Mouse (Mus musculus) CH12.LX (cell line): ENCODE results near the gene 1700018G05Rik. TPM values are rescaled to one million over a fixed set of nuclear protein-coding genes. Genes with fewer than 3 reads are reported as not detected.

Experiments used
- DNase-seq: peaks from one replicate; pipeline ENCODE4 v3.0.0-alpha.2; 2013; ENCODE audit errors: extremely low read depth
- H3K27ac ChIP-seq: 2 replicates; pipeline ENCODE4 v1.5.1; 2012; ENCODE audit warnings: low read depth, mild to moderate bottlenecking, control low read depth, moderate library complexity; ENCODE audit not compliant: insufficient read depth
- H3K27me3 ChIP-seq: replicated peaks from 2 replicates; pipeline ENCODE3; 2012; ENCODE audit warnings: inconsistent platforms
- H3K36me3 ChIP-seq, 2 experiments: replicated peaks in 1 of 2; 2 replicates each; pipeline versions ENCODE3 to v1.6.1; 2012; ENCODE audit warnings: inconsistent platforms in 1 of 2, low read length in 1 of 2, mild to moderate bottlenecking in 1 of 2, mixed read lengths in 1 of 2, moderate library complexity in 1 of 2; ENCODE audit not compliant: control insufficient read depth in 1 of 2, insufficient read depth in 1 of 2
- H3K4me1 ChIP-seq, 2 experiments: 2 replicates each; pipeline ENCODE4 v1.6.1; 2012; ENCODE audit warnings: inconsistent platforms in 1 of 2, moderate library complexity in 1 of 2; ENCODE audit not compliant: insufficient read depth in 2 of 2, control insufficient read depth in 1 of 2
- H3K4me2 ChIP-seq: 2 replicates; pipeline ENCODE4 v1.6.1; 2012; ENCODE audit warnings: low read depth, mild to moderate bottlenecking, control low read depth; ENCODE audit not compliant: poor library complexity, insufficient read depth, severe bottlenecking
- H3K4me3 ChIP-seq, 3 experiments: fragments of 150-350 bp in 1 of 3; sonication (generic) in 1 of 3; replicated peaks in 1 of 3; 2 replicates each; pipeline versions ENCODE3 to v1.5.1; 2011 to 2012; ENCODE audit warnings: low read depth in 2 of 3, low read length in 2 of 3, mild to moderate bottlenecking in 2 of 3, moderate library complexity in 2 of 3, control low read depth in 1 of 3, improper control_type of control experiment in 1 of 3, inconsistent platforms in 1 of 3, mixed read lengths in 1 of 3; ENCODE audit not compliant: poor library complexity in 1 of 3
- H3K79me2 ChIP-seq: replicated peaks from 2 replicates; pipeline ENCODE4 v1.6.1; 2012; ENCODE audit warnings: mild to moderate bottlenecking, moderate library complexity; ENCODE audit not compliant: control insufficient read depth, poor library complexity, insufficient read depth, severe bottlenecking; ENCODE audit errors: extremely low read depth
- H3K9ac ChIP-seq: 2 replicates; pipeline ENCODE4 v1.6.1; 2012; ENCODE audit warnings: low read depth, mild to moderate bottlenecking, control low read depth, moderate library complexity; ENCODE audit not compliant: insufficient read depth
- H3K9me3 ChIP-seq: replicated peaks from 2 replicates; pipeline ENCODE3; 2012; ENCODE audit warnings: low read length, inconsistent platforms, mixed read lengths
- CHD1 ChIP-seq: IDR thresholded peaks from 2 replicates; pipeline ENCODE4 v1.6.1; 2012; ENCODE audit warnings: low read depth, low read length, improper control_type of control experiment, inconsistent platforms
- CHD2 ChIP-seq: IDR thresholded peaks from 2 replicates; pipeline ENCODE4 v1.6.1; 2011; ENCODE audit warnings: low read length, improper control_type of control experiment
- CTCF ChIP-seq, 2 experiments: IDR thresholded peaks in 1 of 2; conservative IDR thresholded peaks in 1 of 2; 2 replicates each; pipeline ENCODE4 v1.5.1; 2011 to 2012; ENCODE audit warnings: low read depth in 2 of 2, low read length in 2 of 2, improper control_type of control experiment in 1 of 2, inconsistent platforms in 1 of 2, mild to moderate bottlenecking in 1 of 2, moderate library complexity in 1 of 2
- ETS1 ChIP-seq: conservative IDR thresholded peaks from 2 replicates; pipeline ENCODE4 v1.6.1; 2012; ENCODE audit warnings: low read depth, mild to moderate bottlenecking, inconsistent platforms, low read length, improper control_type of control experiment, moderate library complexity
- KAT2A ChIP-seq: IDR thresholded peaks from 2 replicates; pipeline ENCODE4 v1.6.1; 2012; ENCODE audit warnings: low read length, improper control_type of control experiment, inconsistent platforms; ENCODE audit not compliant: insufficient replicate concordance
- NELFE ChIP-seq: IDR thresholded peaks from 2 replicates; pipeline ENCODE4 v1.6.1; 2011; ENCODE audit warnings: low read depth, low read length, improper control_type of control experiment
- PAX5 ChIP-seq: IDR thresholded peaks from 2 replicates; pipeline ENCODE4 v1.6.1; 2012; ENCODE audit warnings: low read length, inconsistent platforms, mixed read lengths
- RAD21 ChIP-seq: IDR thresholded peaks from 2 replicates; pipeline ENCODE4 v1.6.1; 2011; ENCODE audit warnings: low read depth, mild to moderate bottlenecking, low read length, improper control_type of control experiment, moderate library complexity
- SMC3 ChIP-seq: IDR thresholded peaks from 2 replicates; pipeline ENCODE4 v1.6.1; 2011; ENCODE audit warnings: low read depth, low read length, improper control_type of control experiment
- TCF12 ChIP-seq: IDR thresholded peaks from 2 replicates; pipeline ENCODE4 v1.6.1; 2014; ENCODE audit warnings: low read depth, mild to moderate bottlenecking, inconsistent platforms, low read length, improper control_type of control experiment
- ZMIZ1 ChIP-seq: IDR thresholded peaks from 2 replicates; pipeline ENCODE4 v1.6.1; 2012; ENCODE audit warnings: low read depth, mild to moderate bottlenecking, inconsistent platforms, low read length, improper control_type of control experiment
- dilution Hi-C: fragments of 300-500 bp; cut with MboI; formaldehyde crosslinking; loops from 2 replicates; pipeline ENCODE4 v1.14.3; 2020; ENCODE audit warnings: low sequenced_read_pairs; ENCODE audit not compliant: extremely low pct_unique_long_range_greater_than_20kb, extremely low pct_ligation_motif_present
- in situ Hi-C: fragments of 300-500 bp; cut with MboI; formaldehyde crosslinking; loops from 3 replicates; pipeline ENCODE4 v1.14.3; 2019; ENCODE audit warnings: low sequenced_read_pairs, low pct_ligation_motif_present, low pct_unique_long_range_greater_than_20kb, mixed read lengths
- polyA plus RNA-seq: library from polyadenylated mRNA; unstranded; fragments of >175 nt; gene quantifications from 2 replicates; pipeline ENCODE4 v1.2.1, GENCODE M21; 2012; ENCODE audit warnings: low read depth; ENCODE audit not compliant: insufficient read length
- total RNA-seq, 2 experiments: library from RNA; depleted of rRNA; stranded (reverse); fragments of 300-350 nt in 1 of 2; fragments of >200 nt in 1 of 2; gene quantifications; 2 replicates each; pipeline ENCODE4 v1.2.3; 2012 to 2014

1700018G05Rik gene
- total and polyA plus RNA-seq, 3 experiments: not detected

DNA sequence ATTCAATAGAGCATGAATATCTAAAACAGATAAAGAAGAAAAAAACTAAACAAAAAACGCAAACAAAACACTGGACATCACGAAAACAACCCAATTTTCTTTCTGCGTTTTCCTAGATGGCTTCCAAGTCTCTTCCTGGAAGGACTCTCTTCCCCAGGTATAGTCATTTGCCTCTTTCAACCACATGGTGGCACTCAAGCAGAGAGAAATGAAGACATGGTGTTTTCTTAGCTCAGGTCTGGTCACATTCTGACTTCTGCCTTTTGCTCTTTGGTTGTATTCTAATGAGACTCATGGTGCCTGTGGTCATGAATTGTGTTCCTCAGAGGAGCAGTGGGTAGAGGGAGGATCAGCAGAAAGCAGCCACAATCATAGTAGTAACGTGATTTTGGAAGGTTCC, 30.7 kb downstream of the 1700018G05Rik start:
- no peak overlapping the region for H3K4me3 ChIP-seq
- TF ChIP-seq CTCF (conservative IDR thresholded peaks at IDR 0.05 in 1 of 2, IDR thresholded peaks at IDR 0.05 in 1 of 2; ENCODE audit: low read depth in 2 of 2, low read length in 2 of 2) (peak in 1 of 2 experiments; percentile 75; a peak in 2 of 4 replicates), ETS1 (no peak), SMC3 (peak; percentile 72), RAD21 (peak; percentile 74)
- DNase-seq: peak; percentile 48
- H3K4me1 ChIP-seq: no peaks in the 10 kb centered on the region
- H3K27me3 ChIP-seq: no peaks in the 10 kb centered on the region
- no peak overlapping the region for H3K9ac ChIP-seq
- H3K36me3 ChIP-seq: no peaks in the 10 kb centered on the region
- no peaks in the 10 kb centered on the region for H3K9me3 ChIP-seq
- in situ Hi-C loops (no loop called here), dilution Hi-C loops (no loop called here)
- no peak overlapping the region for H3K4me2 ChIP-seq
- no peak overlapping the region for H3K27ac ChIP-seq
- H3K79me2 ChIP-seq: no peaks in the 10 kb centered on the region

DNA sequence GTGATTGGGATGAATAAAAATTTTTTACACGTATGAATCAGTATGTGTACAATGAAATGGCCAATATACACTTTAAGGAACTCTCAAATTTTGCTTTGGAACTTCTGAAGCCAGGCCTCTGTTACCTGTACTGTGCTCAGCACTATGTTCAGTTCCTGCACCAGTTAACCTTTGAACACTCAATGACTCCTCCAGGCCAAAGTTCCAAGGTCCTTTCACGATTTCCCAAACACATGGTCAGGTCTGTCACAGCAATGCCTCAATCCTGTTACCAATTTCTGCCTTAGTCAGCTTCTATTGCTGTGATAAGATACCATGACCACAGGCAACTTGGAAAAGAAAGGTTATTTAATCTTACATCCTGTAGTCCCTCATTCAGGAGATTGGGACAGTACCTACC, 32.4 kb downstream of the 1700018G05Rik start:
- Histone ChIP-seq H3K27ac (no peak overlapping the region), H3K79me2 (no peaks in the 10 kb centered on the region), H3K4me2 (no peak overlapping the region), H3K4me1 (no peaks in the 10 kb centered on the region), H3K4me3 (no peak overlapping the region), H3K9me3 (no peaks in the 10 kb centered on the region), H3K9ac (no peak overlapping the region), H3K36me3 (no peaks in the 10 kb centered on the region), H3K27me3 (no peaks in the 10 kb centered on the region)
- no peak for TF ChIP-seq KAT2A
- TF ChIP-seq CHD2: no peak
- no peak for TF ChIP-seq CTCF (conservative IDR thresholded peaks at IDR 0.05 in 1 of 2, IDR thresholded peaks at IDR 0.05 in 1 of 2; ENCODE audit: low read depth in 2 of 2, low read length in 2 of 2)
- no peak for TF ChIP-seq NELFE
- TF ChIP-seq PAX5: no peak
- no peak for TF ChIP-seq TCF12
- no peak for TF ChIP-seq ZMIZ1
- no peak for TF ChIP-seq CHD1
- dilution Hi-C loops: no loop called here
- in situ Hi-C loops: no loop called here
- DNase-seq: no peak

Other genes starting within 250 kb of the 1700018G05Rik start
- gene Gm3880, start 241.4 kb upstream of the 1700018G05Rik start, total RNA-seq (2012; rRNA removed): not detected in 2 replicates
- not detected in 2 replicates for gene Gm3880, start 241.4 kb upstream of the 1700018G05Rik start, total RNA-seq (2014; rRNA removed)
- not detected in 2 replicates for gene Gm3880, start 241.4 kb upstream of the 1700018G05Rik start, polyA plus RNA-seq
- not detected in 2 replicates for gene Gm9112, start 220.7 kb upstream of the 1700018G05Rik start, total RNA-seq (2012; rRNA removed)
- gene Gm9112, start 220.7 kb upstream of the 1700018G05Rik start, total RNA-seq (2014; rRNA removed): not detected in 2 replicates
- not detected in 2 replicates for gene Gm9112, start 220.7 kb upstream of the 1700018G05Rik start, polyA plus RNA-seq
- gene Dmrtc1b, start 220.5 kb upstream of the 1700018G05Rik start, total RNA-seq (2012; rRNA removed): not detected in 2 replicates
- gene Dmrtc1b, start 220.5 kb upstream of the 1700018G05Rik start, total RNA-seq (2014; rRNA removed): not detected in 2 replicates
- gene Dmrtc1b, start 220.5 kb upstream of the 1700018G05Rik start, polyA plus RNA-seq: not detected in 2 replicates
- gene Dmrtc1c1, start 125.4 kb upstream of the 1700018G05Rik start, total RNA-seq (2012; rRNA removed): not detected in 2 replicates
- not detected in 2 replicates for gene Dmrtc1c1, start 125.4 kb upstream of the 1700018G05Rik start, total RNA-seq (2014; rRNA removed)
- gene Dmrtc1c1, start 125.4 kb upstream of the 1700018G05Rik start, polyA plus RNA-seq: not detected in 2 replicates
- not detected in 2 replicates for gene Dmrtc1c2, start 73.8 kb upstream of the 1700018G05Rik start, total RNA-seq (2012; rRNA removed)
- not detected in 2 replicates for gene Dmrtc1c2, start 73.8 kb upstream of the 1700018G05Rik start, total RNA-seq (2014; rRNA removed)
- gene Dmrtc1c2, start 73.8 kb upstream of the 1700018G05Rik start, polyA plus RNA-seq: not detected in 2 replicates
- not detected in 2 replicates for gene 1700031F05Rik, start 60.4 kb upstream of the 1700018G05Rik start, total RNA-seq (2012; rRNA removed)
- gene 1700031F05Rik, start 60.4 kb upstream of the 1700018G05Rik start, total RNA-seq (2014; rRNA removed): not detected in 2 replicates
- gene 1700031F05Rik, start 60.4 kb upstream of the 1700018G05Rik start, polyA plus RNA-seq: not detected in 2 replicates
- gene Dmrtc1a, start 19.7 kb upstream of the 1700018G05Rik start, total RNA-seq (2012; rRNA removed): not detected in 2 replicates
- not detected in 2 replicates for gene Dmrtc1a, start 19.7 kb upstream of the 1700018G05Rik start, total RNA-seq (2014; rRNA removed)
- not detected in 2 replicates for gene Dmrtc1a, start 19.7 kb upstream of the 1700018G05Rik start, polyA plus RNA-seq
- not detected in 2 replicates for gene 1700011M02Rik, start 19.5 kb upstream of the 1700018G05Rik start, total RNA-seq (2012; rRNA removed)
- gene 1700011M02Rik, start 19.5 kb upstream of the 1700018G05Rik start, total RNA-seq (2014; rRNA removed): not detected in 2 replicates
- not detected in 2 replicates for gene 1700011M02Rik, start 19.5 kb upstream of the 1700018G05Rik start, polyA plus RNA-seq